ENCODE assay signal across 21 mouse cellular contexts in the genomic region with DNA sequence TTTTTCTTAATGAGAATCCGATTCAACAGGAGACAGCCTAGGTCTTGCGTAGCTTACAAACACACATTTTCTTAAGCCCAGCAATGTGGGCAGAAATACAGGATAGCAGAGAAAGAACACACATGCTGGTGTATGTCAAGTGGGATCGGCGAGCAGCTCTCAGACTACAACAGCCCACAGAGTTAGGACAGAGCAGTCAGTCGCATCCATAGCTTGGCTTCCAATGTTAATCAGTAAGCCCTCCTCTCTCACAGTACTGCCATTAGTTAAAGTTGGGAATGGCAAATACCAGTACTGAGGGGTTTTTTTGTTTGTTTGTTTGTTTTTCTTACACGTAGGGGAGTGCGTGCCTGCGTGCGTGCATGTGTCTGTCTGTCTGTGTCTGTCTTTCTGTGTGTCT.
A peak's percentile ranks its signal among the peaks of the same experiment; 100 is the strongest.
DNase-seq lines count a peak whose midpoint lies in the region; ATAC-seq and TF ChIP-seq lines count a peak whose summit lies in the region.
"Had no signal": no experiment of that assay in that cellular context is flagged by ENCODE, and none has a peak within 500 bp of the region (broad histone marks: within the 10 kb centered on the region; RNA-seq: fewer than 3 reads in every experiment).

No protein-coding gene starts in this region.

- 0 out of 2 replicates have a peak overlapping the region, but pooled peaks have one; percentile 9 for H3K4me2 ChIP-seq in kidney, embryonic 15.5 days
- H3K4me2 ChIP-seq in kidney, postnatal 0 days (ENCODE audit: low read length): peak overlapping the region; percentile 17; the same call in 1 of the 2 replicates
- H3K4me2 ChIP-seq: embryonic facial prominence, embryonic 13.5 days; embryonic facial prominence, embryonic 15.5 days; forebrain, embryonic 12.5 days had no signal

- H3K4me1 ChIP-seq in kidney, embryonic 15.5 days: peaks cover 19% of the 10 kb centered on the region
- H3K4me1 ChIP-seq in kidney, postnatal 0 days (replicated peaks; ENCODE audit: insufficient read depth, low read length): no peaks in the 10 kb centered on the region

- WGBS in kidney, embryonic 15.5 days: 67% methylated on average over 9 of the region's 9 CpGs
- 64% methylated on average over 9 of the region's 9 CpGs for WGBS in kidney, postnatal 0 days

- no peak for TF ChIP-seq CTCF in kidney, postnatal 0 days (IDR thresholded peaks at IDR 0.05; ENCODE audit: low read depth)

- no peak overlapping the region for H3K27ac ChIP-seq in kidney, embryonic 15.5 days
- no peak overlapping the region for H3K27ac ChIP-seq in kidney, postnatal 0 days
- H3K27ac ChIP-seq: embryonic facial prominence, embryonic 13.5 days; embryonic facial prominence, embryonic 15.5 days; forebrain, embryonic 10.5 days; forebrain, embryonic 12.5 days had no signal

- no peaks in the 10 kb centered on the region for H3K9me3 ChIP-seq in kidney, embryonic 15.5 days (replicated peaks)
- H3K9me3 ChIP-seq in kidney, postnatal 0 days (replicated peaks; ENCODE audit: low read length): no peaks in the 10 kb centered on the region
- H3K9me3 ChIP-seq: embryonic facial prominence, embryonic 13.5 days; embryonic facial prominence, embryonic 15.5 days; forebrain, embryonic 10.5 days; forebrain, embryonic 12.5 days had no signal

- H3K36me3 ChIP-seq in kidney, embryonic 15.5 days: no peaks in the 10 kb centered on the region
- no peaks in the 10 kb centered on the region for H3K36me3 ChIP-seq in kidney, postnatal 0 days (ENCODE audit: insufficient read depth, low read length)
- H3K36me3 ChIP-seq: embryonic facial prominence, embryonic 13.5 days; embryonic facial prominence, embryonic 15.5 days; forebrain, embryonic 10.5 days; forebrain, embryonic 12.5 days had no signal

- H3K9ac ChIP-seq in kidney, embryonic 15.5 days: no peak overlapping the region
- no peak overlapping the region for H3K9ac ChIP-seq in kidney, postnatal 0 days (ENCODE audit: low read depth, low read length)
- H3K9ac ChIP-seq: embryonic facial prominence, embryonic 13.5 days; embryonic facial prominence, embryonic 15.5 days; forebrain, embryonic 12.5 days had no signal

- no peak overlapping the region for H3K4me3 ChIP-seq in kidney, embryonic 15.5 days (replicated peaks)
- H3K4me3 ChIP-seq in kidney, postnatal 0 days (replicated peaks; ENCODE audit: low read depth, low read length): no peak overlapping the region
- H3K4me3 ChIP-seq: embryonic facial prominence, embryonic 13.5 days; embryonic facial prominence, embryonic 15.5 days; erythroblast, embryonic 14.5 days; forebrain, embryonic 10.5 days; forebrain, embryonic 12.5 days had no signal

- H3K27me3 ChIP-seq in kidney, embryonic 15.5 days: 0 out of 2 replicates have a peak, but pooled peaks cover 4% of the 10 kb centered on the region
- no peaks in the 10 kb centered on the region for H3K27me3 ChIP-seq in kidney, postnatal 0 days (ENCODE audit: insufficient read depth, low read length)
- H3K27me3 ChIP-seq: embryonic facial prominence, embryonic 15.5 days had no signal

- 0 out of 2 replicates have a peak, but pooled peaks have one; percentile 43 for ATAC-seq in kidney, embryonic 15.5 days (replicated peaks; ENCODE audit: low FRiP score)
- ATAC-seq in kidney, postnatal 0 days (replicated peaks; ENCODE audit: low FRiP score, low read depth): 0 out of 2 replicates have a peak, but pooled peaks have one; percentile 61
- ATAC-seq: forebrain, embryonic 14.5 days; forebrain, embryonic 16.5 days had no signal

- no peak for DNase-seq in kidney, adult 18-20 months
- DNase-seq in kidney, postnatal 0 days (ENCODE audit: low spot score): no peak
- no peak for DNase-seq in kidney, adult 9 months
- DNase-seq: adrenal gland, adult 2 months; adrenal gland, postnatal 10 days; adrenal gland, postnatal 25 days; cerebellum, adult 11 months; cerebellum, adult 18-20 months; cerebellum, adult 8-10 months; cerebellum, adult 9-11 months; cerebellum, postnatal 14 days; cerebellum, postnatal 36 days; embryo, embryonic 11 days had no signal
